Mouse (Mus musculus): Measurements from ENCODE around the gene Six3. TPM values are rescaled to one million over a fixed set of nuclear protein-coding genes. Genes with fewer than 3 reads are reported as not detected.
A peak's percentile ranks its signal among the peaks of the same experiment; 100 is the strongest.

Six3 gene
- polyA plus RNA-seq, 1 experiment from 2014 or later = not detected

GRCm38 (mm10) chr17:85622493-85623157 is 9.2 kb downstream of the Six3 start:
- no peaks in the 10 kb centered on the region for H3K36me3 ChIP-seq (ENCODE audit: control insufficient read depth, insufficient read depth, low read length)
- H3K4me1 ChIP-seq (ENCODE audit: control insufficient read depth, insufficient read depth, low read length) = no peaks in the 10 kb centered on the region
- H3K4me2 ChIP-seq (ENCODE audit: low read depth, low read length) = no peak overlapping the region
- no peaks in the 10 kb centered on the region for H3K9me3 ChIP-seq (ENCODE audit: control insufficient read depth, low read length)
- H3K27ac ChIP-seq (ENCODE audit: low read depth, low read length) = no peak overlapping the region
- WGBS = 3% methylated on average over 12 of the region's 12 CpGs
- H3K27me3 ChIP-seq (ENCODE audit: control insufficient read depth, insufficient read depth, low read length) = peaks cover 67% of the 10 kb centered on the region
- no peak overlapping the region for H3K4me3 ChIP-seq (ENCODE audit: low read depth, low read length)
- ATAC-seq (ENCODE audit: low read depth) = no peak
- no peak overlapping the region for H3K9ac ChIP-seq (replicated peaks; ENCODE audit: low read depth, low read length)

GRCm38 (mm10) chr17:85623161-85624050 is 10.0 kb downstream of the Six3 start:
- H3K4me3 ChIP-seq (ENCODE audit: low read depth, low read length) = no peak overlapping the region
- H3K27me3 ChIP-seq (ENCODE audit: control insufficient read depth, insufficient read depth, low read length) = peaks cover 67% of the 10 kb centered on the region
- H3K27ac ChIP-seq (ENCODE audit: low read depth, low read length) = no peak overlapping the region
- H3K4me1 ChIP-seq (ENCODE audit: control insufficient read depth, insufficient read depth, low read length) = no peaks in the 10 kb centered on the region
- ATAC-seq (ENCODE audit: low read depth) = no peak
- H3K36me3 ChIP-seq (ENCODE audit: control insufficient read depth, insufficient read depth, low read length) = no peaks in the 10 kb centered on the region
- H3K9ac ChIP-seq (replicated peaks; ENCODE audit: low read depth, low read length) = no peak overlapping the region
- 2% methylated on average over 49 of the region's 52 CpGs for WGBS
- H3K9me3 ChIP-seq (ENCODE audit: control insufficient read depth, low read length) = no peaks in the 10 kb centered on the region
- H3K4me2 ChIP-seq (ENCODE audit: low read depth, low read length) = no peak overlapping the region

- Histone ChIP-seq H3K9me3 (ENCODE audit: control insufficient read depth, low read length) (no peaks in the 10 kb centered on the region), H3K27me3 (ENCODE audit: control insufficient read depth, insufficient read depth, low read length) (peaks cover 69% of the 10 kb centered on the region), H3K4me3 (ENCODE audit: low read depth, low read length) (no peak overlapping the region), H3K27ac (ENCODE audit: low read depth, low read length) (no peak overlapping the region), H3K36me3 (ENCODE audit: control insufficient read depth, insufficient read depth, low read length) (no peaks in the 10 kb centered on the region), H3K4me1 (ENCODE audit: control insufficient read depth, insufficient read depth, low read length) (no peaks in the 10 kb centered on the region), H3K4me2 (ENCODE audit: low read depth, low read length) (no peak overlapping the region), H3K9ac (replicated peaks; ENCODE audit: low read depth, low read length) (no peak overlapping the region)
- no peak for ATAC-seq (ENCODE audit: low read depth)
- 3% methylated on average over 13 of the region's 13 CpGs for WGBS
Measured at GRCm38 (mm10) chr17:85624051-85624420, 10.6 kb downstream of the Six3 start.

- no peak overlapping the region for H3K4me3 ChIP-seq (ENCODE audit: low read depth, low read length)
- no peak overlapping the region for H3K27ac ChIP-seq (ENCODE audit: low read depth, low read length)
- H3K9ac ChIP-seq (replicated peaks; ENCODE audit: low read depth, low read length) = no peak overlapping the region
- no peak for ATAC-seq (ENCODE audit: low read depth)
- H3K27me3 ChIP-seq (ENCODE audit: control insufficient read depth, insufficient read depth, low read length) = peaks cover 67% of the 10 kb centered on the region
- no peaks in the 10 kb centered on the region for H3K36me3 ChIP-seq (ENCODE audit: control insufficient read depth, insufficient read depth, low read length)
- H3K9me3 ChIP-seq (ENCODE audit: control insufficient read depth, low read length) = no peaks in the 10 kb centered on the region
- WGBS = under 1% methylated on average over 26 of the region's 26 CpGs
- no peak overlapping the region for H3K4me2 ChIP-seq (ENCODE audit: low read depth, low read length)
- H3K4me1 ChIP-seq (ENCODE audit: control insufficient read depth, insufficient read depth, low read length) = no peaks in the 10 kb centered on the region
Measured at GRCm38 (mm10) chr17:85624981-85625940, 11.9 kb downstream of the Six3 start.

- H3K9me3 ChIP-seq (ENCODE audit: control insufficient read depth, low read length) = no peaks in the 10 kb centered on the region
- peaks cover 66% of the 10 kb centered on the region for H3K27me3 ChIP-seq (ENCODE audit: control insufficient read depth, insufficient read depth, low read length)
- 3% methylated on average over 14 of the region's 14 CpGs for WGBS
- no peak for ATAC-seq (ENCODE audit: low read depth)
- no peaks in the 10 kb centered on the region for H3K4me1 ChIP-seq (ENCODE audit: control insufficient read depth, insufficient read depth, low read length)
- no peak overlapping the region for H3K27ac ChIP-seq (ENCODE audit: low read depth, low read length)
- no peak overlapping the region for H3K9ac ChIP-seq (replicated peaks; ENCODE audit: low read depth, low read length)
- no peak overlapping the region for H3K4me3 ChIP-seq (ENCODE audit: low read depth, low read length)
- H3K4me2 ChIP-seq (ENCODE audit: low read depth, low read length) = no peak overlapping the region
- no peaks in the 10 kb centered on the region for H3K36me3 ChIP-seq (ENCODE audit: control insufficient read depth, insufficient read depth, low read length)
Measured at GRCm38 (mm10) chr17:85626091-85626860, 12.9 kb downstream of the Six3 start.

GRCm38 (mm10) chr17:85627751-85628150 is 14.3 kb downstream of the Six3 start:
- Histone ChIP-seq H3K4me1 (ENCODE audit: control insufficient read depth, insufficient read depth, low read length) (no peaks in the 10 kb centered on the region), H3K27me3 (ENCODE audit: control insufficient read depth, insufficient read depth, low read length) (peaks cover 62% of the 10 kb centered on the region), H3K9ac (replicated peaks; ENCODE audit: low read depth, low read length) (no peak overlapping the region), H3K9me3 (ENCODE audit: control insufficient read depth, low read length) (no peaks in the 10 kb centered on the region), H3K27ac (ENCODE audit: low read depth, low read length) (no peak overlapping the region), H3K4me3 (ENCODE audit: low read depth, low read length) (no peak overlapping the region), H3K4me2 (ENCODE audit: low read depth, low read length) (no peak overlapping the region), H3K36me3 (ENCODE audit: control insufficient read depth, insufficient read depth, low read length) (no peaks in the 10 kb centered on the region)
- ATAC-seq (ENCODE audit: low read depth) = no peak
- WGBS = 43% methylated on average over 5 of the region's 5 CpGs

GRCm38 (mm10) chr17:85628811-85629210 is 15.4 kb downstream of the Six3 start:
- no peaks in the 10 kb centered on the region for H3K4me1 ChIP-seq (ENCODE audit: control insufficient read depth, insufficient read depth, low read length)
- H3K4me3 ChIP-seq (ENCODE audit: low read depth, low read length) = no peak overlapping the region
- no peak overlapping the region for H3K27ac ChIP-seq (ENCODE audit: low read depth, low read length)
- H3K9me3 ChIP-seq (ENCODE audit: control insufficient read depth, low read length) = no peaks in the 10 kb centered on the region
- H3K36me3 ChIP-seq (ENCODE audit: control insufficient read depth, insufficient read depth, low read length) = no peaks in the 10 kb centered on the region
- H3K27me3 ChIP-seq (ENCODE audit: control insufficient read depth, insufficient read depth, low read length) = peaks cover 62% of the 10 kb centered on the region
- H3K4me2 ChIP-seq (ENCODE audit: low read depth, low read length) = no peak overlapping the region
- no peak overlapping the region for H3K9ac ChIP-seq (replicated peaks; ENCODE audit: low read depth, low read length)
- ATAC-seq (ENCODE audit: low read depth) = peak; percentile 11; the same call in 1 of the 2 replicates
- WGBS = 8% methylated on average over 8 of the region's 8 CpGs

GRCm38 (mm10) chr17:85629396-85629795 is 16.0 kb downstream of the Six3 start:
- no peak overlapping the region for H3K9ac ChIP-seq (replicated peaks; ENCODE audit: low read depth, low read length)
- no peak overlapping the region for H3K4me3 ChIP-seq (ENCODE audit: low read depth, low read length)
- no peaks in the 10 kb centered on the region for H3K9me3 ChIP-seq (ENCODE audit: control insufficient read depth, low read length)
- WGBS = 73% methylated on average over 1 of the region's 1 CpGs
- no peaks in the 10 kb centered on the region for H3K36me3 ChIP-seq (ENCODE audit: control insufficient read depth, insufficient read depth, low read length)
- no peak for ATAC-seq (ENCODE audit: low read depth)
- no peak overlapping the region for H3K4me2 ChIP-seq (ENCODE audit: low read depth, low read length)
- H3K27me3 ChIP-seq (ENCODE audit: control insufficient read depth, insufficient read depth, low read length) = peaks cover 62% of the 10 kb centered on the region
- no peaks in the 10 kb centered on the region for H3K4me1 ChIP-seq (ENCODE audit: control insufficient read depth, insufficient read depth, low read length)
- H3K27ac ChIP-seq (ENCODE audit: low read depth, low read length) = no peak overlapping the region

Measured in neural tube, embryonic 14.5 days (tissue).